ENCODE assay signal across 8 mouse cellular contexts in genomic region chr5:77807726-77808125, GRCm38 (mm10).
DNase-seq lines count a peak whose midpoint lies in the region; ATAC-seq and TF ChIP-seq lines count a peak whose summit lies in the region.

No protein-coding gene starts in this region.

- peak; percentile 93 for TF ChIP-seq CTCF in stomach, postnatal 0 days (IDR thresholded peaks at IDR 0.05; ENCODE audit: low read depth)

- no peaks in the 10 kb centered on the region for H3K36me3 ChIP-seq in stomach, postnatal 0 days (ENCODE audit: control insufficient read depth, insufficient read depth, low read length)

- H3K4me2 ChIP-seq in stomach, postnatal 0 days (replicated peaks; ENCODE audit: low read depth), result no peak overlapping the region

- DNase-seq in adrenal gland, adult (ENCODE audit: inconsistent age in 2 of 2, low spot score in 1 of 2), result peak; percentile 29 to 71
- DNase-seq in adrenal gland, adult 8-10 months, result no peak
- peak; percentile 69 for DNase-seq in A20 (ENCODE audit: low read depth, low spot score)
- peak; percentile 31 to 54 for DNase-seq in cerebellum, adult 18-20 months
- DNase-seq in frontal cortex, postnatal 10 days (ENCODE audit: low spot score in 2 of 2), result peak; percentile 48 to 71
- peak; percentile 44 to 82 for DNase-seq in layer of hippocampus, adult 18-20 months (ENCODE audit: low spot score in 2 of 2)
- DNase-seq in lung, postnatal 10 days, result peak; percentile 77
- DNase-seq in stomach, postnatal 0 days (ENCODE audit: low spot score), result peak; percentile 76

- H3K9ac ChIP-seq in stomach, postnatal 0 days (ENCODE audit: low read length), result no peak overlapping the region

- no peaks in the 10 kb centered on the region for H3K9me3 ChIP-seq in stomach, postnatal 0 days (ENCODE audit: control insufficient read depth, low read length)

- H3K4me3 ChIP-seq in stomach, postnatal 0 days (ENCODE audit: low read depth, low read length), result no peak overlapping the region

- 35% methylated on average over 3 of the region's 3 CpGs for WGBS in stomach, postnatal 0 days

- no peaks in the 10 kb centered on the region for H3K27me3 ChIP-seq in stomach, postnatal 0 days (ENCODE audit: control insufficient read depth, insufficient read depth, low read length)

- no peaks in the 10 kb centered on the region for H3K4me1 ChIP-seq in stomach, postnatal 0 days (replicated peaks; ENCODE audit: control insufficient read depth, insufficient read depth)

- no peak for TF ChIP-seq EP300 in stomach, postnatal 0 days (optimal IDR thresholded peaks at IDR 0.05)

- ATAC-seq in stomach, postnatal 0 days (ENCODE audit: low FRiP score, low TSS enrichment), result no peak

- H3K27ac ChIP-seq in stomach, postnatal 0 days (replicated peaks), result no peak overlapping the region
